Mouse (Mus musculus) midbrain, embryonic 14.5 days (tissue): Measurements from ENCODE around the gene Olfr921. TPM values are rescaled to one million over a fixed set of nuclear protein-coding genes. Genes with fewer than 3 reads are reported as not detected.

ENCODE experiments used
- ATAC-seq: fragments of 200-750 bp; cut with Nextera tagmentation; 2 replicates; pipeline ENCODE4 v1.8.0; 2017; ENCODE audit warnings: moderate number of reproducible peaks, moderate library complexity; ENCODE audit not compliant: low FRiP score, low TSS enrichment
- DNase-seq: peaks from one replicate; pipeline ENCODE4 v3.0.0-alpha.2; 2015
- H3K27ac ChIP-seq: fragments of 300-500 bp; sonication (generic); replicated peaks from 2 replicates; pipeline ENCODE4 v1.5.1; 2014; ENCODE audit warnings: mild to moderate bottlenecking, low read depth, low read length, moderate library complexity
- H3K27me3 ChIP-seq: fragments of 300-500 bp; sonication (generic); 2 replicates; pipeline ENCODE4 v1.6.1; 2014; ENCODE audit warnings: low read length, control low read depth, mixed read lengths; ENCODE audit not compliant: control insufficient read depth, insufficient read depth
- H3K36me3 ChIP-seq: fragments of 300-500 bp; sonication (generic); 2 replicates; pipeline ENCODE4 v1.6.1; 2014; ENCODE audit warnings: low read length, control low read depth; ENCODE audit not compliant: control insufficient read depth, insufficient read depth
- H3K4me1 ChIP-seq: fragments of 300-500 bp; sonication (generic); 2 replicates; pipeline ENCODE4 v1.6.1; 2014; ENCODE audit warnings: mild to moderate bottlenecking, antibody characterized with exemption, low read length, control low read depth; ENCODE audit not compliant: control insufficient read depth, insufficient read depth
- H3K4me2 ChIP-seq: fragments of 300-500 bp; sonication (generic); 2 replicates; pipeline ENCODE4 v1.6.1; 2014; ENCODE audit warnings: mild to moderate bottlenecking, low read length, moderate library complexity
- H3K4me3 ChIP-seq: fragments of 300-500 bp; sonication (generic); replicated peaks from 2 replicates; pipeline ENCODE4 v1.5.1; 2014; ENCODE audit warnings: low read depth, low read length
- H3K9ac ChIP-seq: fragments of 300-500 bp; sonication (generic); replicated peaks from 2 replicates; pipeline ENCODE4 v1.6.1; 2014; ENCODE audit warnings: mild to moderate bottlenecking, low read length, moderate library complexity
- H3K9me3 ChIP-seq: fragments of 300-500 bp; sonication (generic); 2 replicates; pipeline ENCODE4 v1.6.1; 2016; ENCODE audit warnings: low read length, control low read depth, mixed read lengths; ENCODE audit not compliant: control insufficient read depth
- WGBS: fragments of 180-500 bp; shearing (Covaris S2); extraction: QIAGEN DNeasy Blood & Tissue Kit; methylation state at CpG from one replicate; pipeline ENCODE4 v1.1.7; 2014; 5-methylcytosine and 5-hydroxymethylcytosine counted together
- polyA plus RNA-seq: library from polyadenylated mRNA; unstranded; fragments of >200 nt; fragmentation: Nextera tagmentation; extraction: Ambion mirVana; gene quantifications from 2 replicates; pipeline ENCODE4 v1.2.1, GENCODE M21; 2014

Olfr921 gene
- polyA plus RNA-seq, 1 experiment from 2014 or later = not detected

- Histone ChIP-seq H3K4me3 (no peak overlapping the region), H3K4me2 (no peak overlapping the region), H3K27me3 (no peaks in the 10 kb centered on the region), H3K9me3 (no peaks in the 10 kb centered on the region), H3K9ac (no peak overlapping the region), H3K4me1 (no peaks in the 10 kb centered on the region), H3K36me3 (no peaks in the 10 kb centered on the region), H3K27ac (no peak overlapping the region)
- DNase-seq = no peak
- 88% methylated on average over 1 of the region's 1 CpGs for WGBS
- no peak for ATAC-seq
Measured at GRCm38 (mm10) chr9:38815458-38815986, 42.7 kb downstream of the Olfr921 start.

- Histone ChIP-seq H3K4me1 (no peaks in the 10 kb centered on the region), H3K27ac (no peak within 1 kb of the TSS), H3K4me3 (no peak within 1 kb of the TSS), H3K9me3 (no peaks in the 10 kb centered on the region), H3K4me2 (no peak within 1 kb of the TSS), H3K27me3 (no peaks in the 10 kb centered on the region), H3K9ac (no peak within 1 kb of the TSS), H3K36me3 (no peaks in the 10 kb centered on the region)
- 88% methylated on average over 1 of the region's 1 CpGs for WGBS
- DNase-seq (no peak), ATAC-seq (no peak)
Measured at GRCm38 (mm10) chr9:38826245-38826644, 53.4 kb downstream of the Olfr921 start, which contains the start of gene Olfr923. TSS of gene Olfr923 (plus strand) at chr9:38826545.

Other genes with a start within 250 kb of the Olfr921 start
- not detected in 2 replicates for gene Olfr910, start 235.2 kb upstream of the Olfr921 start, polyA plus RNA-seq
- not detected in 2 replicates for gene Olfr912, start 192.9 kb upstream of the Olfr921 start, polyA plus RNA-seq
- gene Olfr913, start 180.3 kb upstream of the Olfr921 start, polyA plus RNA-seq = not detected in 2 replicates
- gene Olfr914, start 168.0 kb upstream of the Olfr921 start, polyA plus RNA-seq = not detected in 2 replicates
- gene Olfr916, start 113.2 kb upstream of the Olfr921 start, polyA plus RNA-seq = not detected in 2 replicates
- not detected in 2 replicates for gene Olfr917, start 107.2 kb upstream of the Olfr921 start, polyA plus RNA-seq
- not detected in 2 replicates for gene Olfr918, start 98.5 kb upstream of the Olfr921 start, polyA plus RNA-seq
- gene Olfr919, start 69.4 kb upstream of the Olfr921 start, polyA plus RNA-seq = not detected in 2 replicates
- gene Vwa5a, start 54.8 kb upstream of the Olfr921 start, polyA plus RNA-seq = 3.6 and 7.2 TPM in 2 replicates
- gene Olfr920, start 20.8 kb upstream of the Olfr921 start, polyA plus RNA-seq = not detected in 2 replicates
- gene Olfr922, start 41.5 kb downstream of the Olfr921 start, polyA plus RNA-seq = not detected in 2 replicates
- gene Olfr923, start 53.5 kb downstream of the Olfr921 start, polyA plus RNA-seq = not detected in 2 replicates
- gene Olfr924, start 71.4 kb downstream of the Olfr921 start, polyA plus RNA-seq = not detected in 2 replicates
- gene Olfr26, start 82.0 kb downstream of the Olfr921 start, polyA plus RNA-seq = not detected in 2 replicates
- not detected in 2 replicates for gene Olfr926, start 104.1 kb downstream of the Olfr921 start, polyA plus RNA-seq
- not detected in 2 replicates for gene Olfr930, start 156.7 kb downstream of the Olfr921 start, polyA plus RNA-seq
- gene Olfr933, start 199.2 kb downstream of the Olfr921 start, polyA plus RNA-seq = not detected in 2 replicates
- not detected in 2 replicates for gene Olfr934, start 215.2 kb downstream of the Olfr921 start, polyA plus RNA-seq
- not detected in 2 replicates for gene Olfr935, start 226.6 kb downstream of the Olfr921 start, polyA plus RNA-seq